Mouse (Mus musculus): ENCODE measurements around the gene Gdpd5.

DNA sequence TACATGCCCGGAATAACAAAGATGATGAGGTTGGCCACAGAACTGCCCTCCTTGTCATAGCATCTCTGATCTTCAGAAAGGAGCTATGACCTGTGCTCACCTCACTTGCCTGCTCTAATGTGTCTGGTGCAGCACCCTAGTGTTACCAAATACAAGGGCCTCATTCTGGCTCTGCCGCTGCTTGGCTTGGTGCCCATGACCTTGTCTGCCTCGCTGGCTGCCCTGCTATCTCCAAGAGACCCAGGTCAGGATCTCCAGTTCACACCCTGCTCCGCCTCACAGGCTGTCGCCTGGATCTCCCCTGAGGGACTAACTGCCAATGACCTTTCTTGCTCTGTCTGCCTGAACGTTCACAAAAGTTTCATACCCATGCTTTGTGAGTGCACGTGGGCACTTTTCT, 24.0 kb upstream of the Gdpd5 start:
- no peak for TF ChIP-seq CTCF (IDR thresholded peaks at IDR 0.05; ENCODE audit: extremely low read depth, insufficient read length, insufficient replicate concordance, low read depth, low read length)
- TF ChIP-seq POLR2A (IDR thresholded peaks at IDR 0.05; ENCODE audit: low read depth, low read length) = no peak
